Mouse (Mus musculus) kidney, postnatal 10 days (tissue): Measurements from ENCODE around the gene Coq6.
"Not testable (repeated sequence)": the region's sequence is repeated elsewhere in the genome, so short reads cannot be mapped to it uniquely, and the experiment has no call there.

Source experiments
- DNase-seq: peaks from one replicate; pipeline ENCODE4 v3.0.0; 2021; ENCODE audit warnings: mixed read lengths

Coq6 gene

GRCm38 (mm10) chr12:84361555-84362489 is at the start of gene Coq6, which contains the start of gene Fam161b:
Gene Coq6, plus strand, starts transcription at chr12:84361657.
Gene Fam161b, minus strand, starts transcription at chr12:84361833.
- DNase-seq: peak; percentile 97

- no peak for DNase-seq
Observed at GRCm38 (mm10) chr12:84316006-84316405, 45.5 kb upstream of the Coq6 start.

- peak; percentile 95 for DNase-seq
Observed at GRCm38 (mm10) chr12:84316721-84317621, 44.5 kb upstream of the Coq6 start, which contains the start of gene Zfp410. Gene Zfp410, plus strand, starts transcription at chr12:84316852.

- DNase-seq: peak; percentile 52
Observed at GRCm38 (mm10) chr12:84327111-84327512, 34.3 kb upstream of the Coq6 start.

GRCm38 (mm10) chr12:84336963-84337625 is 24.4 kb upstream of the Coq6 start:
- DNase-seq: no peak

GRCm38 (mm10) chr12:84347192-84347591 is 14.3 kb upstream of the Coq6 start:
- peak; percentile 65 for DNase-seq

GRCm38 (mm10) chr12:84358699-84359098 is 2.8 kb upstream of the Coq6 start:
- DNase-seq: not testable (repeated sequence)

- no peak for DNase-seq
Observed at GRCm38 (mm10) chr12:84362872-84363271, 1.4 kb downstream of the Coq6 start.

GRCm38 (mm10) chr12:84364291-84364690 is 2.8 kb downstream of the Coq6 start:
- DNase-seq: no peak

GRCm38 (mm10) chr12:84365137-84365536 is 3.7 kb downstream of the Coq6 start:
- DNase-seq: no peak

GRCm38 (mm10) chr12:84366971-84367370 is 5.5 kb downstream of the Coq6 start:
- DNase-seq: peak; percentile 22

GRCm38 (mm10) chr12:84371647-84372046 is 10.2 kb downstream of the Coq6 start:
- no peak for DNase-seq

GRCm38 (mm10) chr12:84373831-84374481 is 12.5 kb downstream of the Coq6 start:
- DNase-seq: peak; percentile 29

- no peak for DNase-seq
Observed at GRCm38 (mm10) chr12:84382369-84382768, 20.9 kb downstream of the Coq6 start.

- DNase-seq: peak; percentile 59
Observed at GRCm38 (mm10) chr12:84384644-84385081, 23.2 kb downstream of the Coq6 start.

GRCm38 (mm10) chr12:84385408-84385807 is 24.0 kb downstream of the Coq6 start:
- DNase-seq: no peak

GRCm38 (mm10) chr12:84388097-84388496 is 26.6 kb downstream of the Coq6 start:
- no peak for DNase-seq

- DNase-seq: no peak
Observed at GRCm38 (mm10) chr12:84388774-84389400, 27.4 kb downstream of the Coq6 start.

- no peak for DNase-seq
Observed at GRCm38 (mm10) chr12:84390336-84390735, 28.9 kb downstream of the Coq6 start.

GRCm38 (mm10) chr12:84392681-84393080 is 31.2 kb downstream of the Coq6 start:
- no peak for DNase-seq

GRCm38 (mm10) chr12:84393847-84394246 is 32.4 kb downstream of the Coq6 start:
- no peak for DNase-seq
